Mouse (Mus musculus): Measurements from ENCODE around the gene Kmt5a. TPM values are rescaled to one million over a fixed set of nuclear protein-coding genes. Genes with fewer than 3 reads are reported as not detected.

The Kmt5a gene
- polyA plus RNA-seq, 1 experiment from 2014 or later, result 174 TPM

DNA sequence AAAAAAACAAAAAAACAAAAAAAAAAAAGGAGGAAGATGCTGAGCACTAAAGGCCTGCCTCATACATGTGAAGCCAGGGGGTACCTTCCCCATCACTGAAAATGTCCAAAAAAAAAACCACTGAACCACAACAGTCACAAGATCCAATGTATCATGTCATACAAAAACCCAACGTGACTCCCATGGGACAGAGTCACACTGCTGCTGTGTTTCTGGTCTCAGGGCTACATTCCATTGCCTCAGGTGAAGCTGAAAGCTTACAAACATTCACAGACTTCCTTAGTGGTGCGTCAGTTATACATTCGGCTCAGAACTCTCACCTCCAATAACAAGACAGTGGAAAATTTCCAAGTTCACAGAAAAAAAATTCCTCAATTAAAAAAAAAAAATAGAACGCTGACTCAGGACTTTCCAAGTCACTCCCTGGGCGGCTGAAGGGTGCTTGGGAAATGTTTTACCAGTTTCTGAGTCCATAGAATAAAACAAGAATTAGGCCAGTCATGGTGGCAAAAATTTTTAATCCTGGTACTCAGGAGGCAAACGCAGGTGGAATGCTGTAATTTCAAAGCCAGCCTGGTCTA lies 31.0 kb downstream of the Kmt5a start:
- CTCF ChIA-PET, result interaction anchor here (0.8 kb wide), 1 partner anchor 9 kb away, joined by 3 read pairs; no protein-coding TSS in a partner anchor
- POLR2A ChIA-PET, result interaction anchor here (0.8 to 1.2 kb wide), 2 partner anchors 24 to 27 kb away, joined by 3 to 5 read pairs; no protein-coding TSS in a partner anchor
- in situ Hi-C loops (cut with MboI; ENCODE audit: low pct_unique_long_range_greater_than_20kb), result no loop called here
- H3K27me3 ChIP-seq, result no peaks in the 10 kb centered on the region
- DNase-seq (ENCODE audit: low read depth, low spot score) (no peak), ATAC-seq (peak; percentile 21)
- no peak for TF ChIP-seq CTCF (IDR thresholded peaks at IDR 0.05)

- CTCF ChIA-PET, result interaction anchor here (0.8 to 1.5 kb wide), 4 partner anchors 38 to 60 kb away, joined by 3 to 7 read pairs (median 4); partner anchors contain the start of gene Kmt5a
These were observed 39.1 kb downstream of the Kmt5a start for GRCm38 (mm10) chr5:124478873-124479204.

GRCm38 (mm10) chr5:124480119-124480518 lies 40.4 kb downstream of the Kmt5a start:
- DNase-seq (ENCODE audit: low read depth, low spot score) (no peak), ATAC-seq (no peak)
- CTCF ChIA-PET, result interaction anchor here (0.9 to 1.5 kb wide), 6 partner anchors 10 to 47 kb away, joined by 3 to 4 read pairs (median 3); partner anchors contain the start of gene Kmt5a
- no peaks in the 10 kb centered on the region for H3K27me3 ChIP-seq
- TF ChIP-seq CTCF (IDR thresholded peaks at IDR 0.05), result no peak
- POLR2A ChIA-PET, result interaction anchor here (0.6 to 1.4 kb wide), 3 partner anchors 11 to 71 kb away, joined by 3 to 6 read pairs (median 5); no protein-coding TSS in a partner anchor
- in situ Hi-C loops (cut with MboI; ENCODE audit: low pct_unique_long_range_greater_than_20kb), result no loop called here

More at GRCm38 (mm10) chr5:124478873-124479204, 39.1 kb downstream of the Kmt5a start:
- no peaks in the 10 kb centered on the region for H3K27me3 ChIP-seq
- in situ Hi-C loops (cut with MboI; ENCODE audit: low pct_unique_long_range_greater_than_20kb), result no loop called here
- POLR2A ChIA-PET, result interaction anchor here (0.7 to 1.3 kb wide), 4 partner anchors 14 to 37 kb away, joined by 3 to 5 read pairs (median 3); no protein-coding TSS in a partner anchor
- no peak for DNase-seq (ENCODE audit: low read depth, low spot score)
- ATAC-seq, result no peak
- no peak for TF ChIP-seq CTCF (IDR thresholded peaks at IDR 0.05)

- in situ Hi-C loops (cut with MboI; ENCODE audit: low pct_unique_long_range_greater_than_20kb), result no loop called here
- DNase-seq (ENCODE audit: low read depth, low spot score), result no peak
- no peak for TF ChIP-seq CTCF (IDR thresholded peaks at IDR 0.05)
- H3K27me3 ChIP-seq, result no peaks in the 10 kb centered on the region
- POLR2A ChIA-PET, result no interaction called here
- ATAC-seq, result no peak
- CTCF ChIA-PET, result no interaction called here
These were observed 42.0 kb downstream of the Kmt5a start for GRCm38 (mm10) chr5:124481714-124482113.

DNA sequence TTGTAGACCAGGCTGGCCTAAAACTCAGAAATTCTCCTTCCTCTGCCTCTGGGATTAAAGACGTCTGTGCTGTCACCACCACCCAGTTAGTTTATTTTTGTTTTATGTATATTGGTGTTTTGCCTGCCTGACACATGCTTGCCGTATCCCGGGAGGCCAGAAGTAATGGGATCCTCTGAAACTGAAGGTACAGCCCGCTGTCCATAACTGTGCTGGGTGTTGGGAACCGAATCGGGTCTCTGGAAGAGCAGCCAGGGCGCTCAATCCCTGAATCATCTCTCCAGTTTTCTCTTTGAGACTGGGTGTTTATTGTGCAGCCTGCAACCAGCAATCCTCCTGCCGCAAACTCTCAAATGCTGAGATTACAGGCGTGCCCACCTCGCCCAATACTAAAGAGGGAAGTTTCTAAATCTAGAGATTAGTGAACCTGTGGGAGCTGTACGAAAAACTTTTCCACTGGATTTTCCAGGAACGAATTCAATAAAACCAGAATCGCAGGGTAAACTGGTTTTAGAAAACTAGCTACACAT lies 42.8 kb downstream of the Kmt5a start:
- ATAC-seq, result no peak
- no peak for DNase-seq (ENCODE audit: low read depth, low spot score)
- ChIA-PET CTCF (interaction anchor here (0.9 kb wide), 1 partner anchor 50 kb away, joined by 4 read pairs; no protein-coding TSS in a partner anchor), POLR2A (no interaction called here)
- in situ Hi-C loops (cut with MboI; ENCODE audit: low pct_unique_long_range_greater_than_20kb), result no loop called here
- H3K27me3 ChIP-seq, result no peaks in the 10 kb centered on the region
- no peak for TF ChIP-seq CTCF (IDR thresholded peaks at IDR 0.05)

DNA sequence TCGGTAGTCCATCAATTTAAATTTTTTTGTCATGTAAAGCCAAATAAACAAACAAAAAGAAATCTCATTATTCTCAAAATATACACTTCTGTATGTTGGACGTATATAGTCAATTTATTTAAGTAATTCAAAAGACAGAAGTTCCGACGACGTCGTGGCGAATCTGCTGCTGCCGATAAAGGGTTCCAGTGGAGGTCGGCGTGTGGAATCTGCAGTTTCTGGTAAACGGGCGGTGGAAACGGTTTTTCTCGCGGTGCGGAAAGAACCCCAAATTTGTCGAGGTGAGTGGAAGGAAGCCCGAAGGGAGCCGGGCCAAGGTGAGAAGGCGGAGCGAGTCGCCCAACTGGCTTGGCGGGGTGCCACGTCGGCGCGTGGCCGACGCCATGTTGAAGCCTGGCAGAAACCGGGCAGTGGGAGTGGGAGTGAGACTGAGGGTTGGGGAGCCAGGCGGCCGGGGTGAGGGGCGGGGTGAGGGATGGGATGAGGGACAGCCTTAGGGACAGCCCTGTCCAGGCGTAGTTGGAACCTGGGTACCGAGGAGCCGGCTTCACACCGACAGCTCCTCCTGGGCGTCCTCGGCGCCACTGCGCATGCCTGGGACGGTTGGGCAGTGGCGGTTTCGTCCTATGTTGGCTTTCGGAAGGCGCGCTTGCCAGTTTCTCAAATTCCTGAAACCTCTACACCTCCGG lies 43.4 kb downstream of the Kmt5a start, which contains the start of gene Snrnp35:
Snrnp35 (plus strand) TSS at position 169 of the 689 bp plus-strand sequence.
- in situ Hi-C loops (cut with MboI; ENCODE audit: low pct_unique_long_range_greater_than_20kb), result no loop called here
- POLR2A ChIA-PET, result no interaction called here
- ATAC-seq (peak; percentile 77), DNase-seq (ENCODE audit: low read depth, low spot score) (peak; percentile 91)
- no peaks in the 10 kb centered on the region for H3K27me3 ChIP-seq
- CTCF ChIA-PET, result interaction anchor here (0.9 kb wide), 1 partner anchor 51 kb away, joined by 4 read pairs; no protein-coding TSS in a partner anchor
- TF ChIP-seq CTCF (IDR thresholded peaks at IDR 0.05), result no peak

- H3K27me3 ChIP-seq, result no peaks in the 10 kb centered on the region
- ChIA-PET POLR2A (no interaction called here), CTCF (interaction anchor here (0.9 to 1.1 kb wide), 2 partner anchors 11 to 44 kb away, joined by 3 read pairs; partner anchors contain the start of gene Kmt5a)
- ATAC-seq (no peak), DNase-seq (ENCODE audit: low read depth, low spot score) (no peak)
- in situ Hi-C loops (cut with MboI; ENCODE audit: low pct_unique_long_range_greater_than_20kb), result no loop called here
- TF ChIP-seq CTCF (IDR thresholded peaks at IDR 0.05), result no peak
These were observed 44.1 kb downstream of the Kmt5a start for GRCm38 (mm10) chr5:124483655-124484396.

- POLR2A ChIA-PET, result interaction anchor here (1.0 kb wide), 1 partner anchor 22 kb away, joined by 4 read pairs; no protein-coding TSS in a partner anchor
- no peak for TF ChIP-seq CTCF (IDR thresholded peaks at IDR 0.05)
- no peaks in the 10 kb centered on the region for H3K27me3 ChIP-seq
- DNase-seq (ENCODE audit: low read depth, low spot score), result no peak
- no peak for ATAC-seq
- in situ Hi-C loops (cut with MboI; ENCODE audit: low pct_unique_long_range_greater_than_20kb), result no loop called here
- CTCF ChIA-PET, result interaction anchor here (0.7 to 0.8 kb wide), 2 partner anchors 21 to 53 kb away, joined by 3 read pairs; no protein-coding TSS in a partner anchor
These were observed 45.9 kb downstream of the Kmt5a start for GRCm38 (mm10) chr5:124485654-124486053.

GRCm38 (mm10) chr5:124488885-124489284 lies 49.2 kb downstream of the Kmt5a start:
- CTCF ChIA-PET, result interaction anchor here (0.9 to 1.6 kb wide), 3 partner anchors 14 to 47 kb away, joined by 3 read pairs; no protein-coding TSS in a partner anchor
- no peak for TF ChIP-seq CTCF (IDR thresholded peaks at IDR 0.05)
- in situ Hi-C loops (cut with MboI; ENCODE audit: low pct_unique_long_range_greater_than_20kb), result no loop called here
- ATAC-seq (peak; percentile 56), DNase-seq (ENCODE audit: low read depth, low spot score) (peak; percentile 93)
- POLR2A ChIA-PET, result interaction anchor here (0.6 kb wide), 1 partner anchor 568 kb away, joined by 3 read pairs; no protein-coding TSS in a partner anchor
- H3K27me3 ChIP-seq, result no peaks in the 10 kb centered on the region

- ChIA-PET POLR2A (interaction anchor here (0.6 to 2.0 kb wide), 4 partner anchors 11 to 47 kb away, joined by 3 to 6 read pairs (median 4); no protein-coding TSS in a partner anchor), CTCF (interaction anchor here (1.0 to 1.4 kb wide), 4 partner anchors 14 to 47 kb away, joined by 3 to 4 read pairs (median 3); no protein-coding TSS in a partner anchor)
- ATAC-seq (peak; percentile 28), DNase-seq (ENCODE audit: low read depth, low spot score) (no peak)
- H3K27me3 ChIP-seq, result no peaks in the 10 kb centered on the region
- in situ Hi-C loops (cut with MboI; ENCODE audit: low pct_unique_long_range_greater_than_20kb), result no loop called here
- no peak for TF ChIP-seq CTCF (IDR thresholded peaks at IDR 0.05)
These were observed 52.0 kb downstream of the Kmt5a start for GRCm38 (mm10) chr5:124491732-124492131.

Measured in Patski (cell line).